Mouse (Mus musculus) testis, postnatal 10 days (tissue): ENCODE data around the gene Chfr.
A peak's percentile ranks its signal among the peaks of the same experiment; 100 is the strongest.

Experiments
- DNase-seq: peaks from one replicate; pipeline ENCODE4 v3.0.0; 2021; ENCODE audit warnings: low spot score

Chfr gene

DNA sequence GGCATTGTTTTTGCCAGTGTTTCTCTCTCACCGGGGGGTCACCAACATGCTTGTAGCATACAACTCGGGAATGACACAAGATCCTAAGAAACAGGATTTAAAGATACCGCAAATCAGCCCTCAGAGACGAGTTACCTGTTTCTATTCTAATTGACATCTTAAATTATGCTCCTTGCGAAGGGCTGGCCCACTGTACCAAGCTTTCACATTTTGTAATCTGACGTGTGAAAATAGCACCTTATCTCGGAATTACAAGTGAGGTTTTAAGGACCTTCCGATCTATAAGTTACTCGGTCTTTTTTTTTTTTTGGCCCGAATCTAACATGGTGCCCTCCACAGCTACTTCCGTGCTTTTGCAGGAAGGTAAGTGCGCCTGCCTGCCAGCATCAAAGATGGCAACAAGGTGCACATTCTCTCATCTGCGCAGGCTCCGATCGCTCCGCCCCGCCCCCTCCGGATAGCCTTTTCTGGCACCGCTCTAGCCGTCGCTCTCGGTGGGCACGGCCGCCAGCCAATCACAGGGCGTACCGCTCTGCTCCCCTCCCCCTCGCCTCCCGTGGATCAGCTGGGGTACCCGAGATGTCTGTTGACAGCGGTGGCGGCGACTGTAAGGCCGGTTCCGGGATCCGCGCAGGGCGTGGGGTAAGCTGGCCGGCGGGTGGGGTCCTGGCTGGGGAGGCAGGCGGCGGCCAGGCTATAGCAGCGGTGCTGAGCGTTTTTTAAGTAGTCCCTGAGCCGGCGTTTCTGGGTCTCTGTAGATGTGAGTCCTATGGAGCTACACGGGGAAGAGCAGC is at the start of gene Chfr:
TSS of gene Chfr (plus strand) at position 550 of the 794 bp plus-strand sequence.
- peak; percentile 99 for DNase-seq

DNA sequence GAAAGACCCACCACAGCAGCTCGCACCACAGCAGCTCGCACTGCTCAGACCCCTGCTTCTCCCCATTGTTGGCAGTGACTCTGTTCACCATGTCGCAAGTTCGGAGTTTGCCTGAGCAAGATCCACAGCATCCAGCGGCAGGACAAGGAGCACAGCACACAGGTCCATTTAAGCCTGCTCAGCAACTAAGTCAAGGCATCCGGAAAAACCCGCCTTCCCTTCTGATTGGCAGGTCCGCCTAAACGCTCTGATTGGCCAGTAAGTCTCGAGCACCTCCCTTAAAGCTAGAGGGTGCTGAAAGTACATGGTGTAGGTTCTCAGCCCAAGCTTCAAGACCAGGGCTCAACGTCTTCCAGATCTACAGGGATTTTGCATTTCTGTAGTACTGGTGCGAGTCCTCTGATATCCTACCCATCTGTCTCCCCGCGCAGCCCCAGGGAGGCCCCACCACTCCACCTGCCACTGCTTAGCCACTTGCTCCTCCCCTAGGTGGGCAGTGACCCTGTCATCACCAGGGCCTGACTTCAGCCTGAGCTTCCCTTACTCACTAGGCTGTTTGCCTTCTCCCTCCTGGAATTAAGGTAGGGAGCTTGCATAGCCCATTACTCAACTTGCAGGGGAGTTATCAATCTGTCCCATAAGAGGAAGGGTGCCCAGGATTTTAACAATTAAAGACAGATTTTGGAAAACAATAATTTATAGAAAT is 49.3 kb upstream of the Chfr start:
- no peak for DNase-seq

DNA sequence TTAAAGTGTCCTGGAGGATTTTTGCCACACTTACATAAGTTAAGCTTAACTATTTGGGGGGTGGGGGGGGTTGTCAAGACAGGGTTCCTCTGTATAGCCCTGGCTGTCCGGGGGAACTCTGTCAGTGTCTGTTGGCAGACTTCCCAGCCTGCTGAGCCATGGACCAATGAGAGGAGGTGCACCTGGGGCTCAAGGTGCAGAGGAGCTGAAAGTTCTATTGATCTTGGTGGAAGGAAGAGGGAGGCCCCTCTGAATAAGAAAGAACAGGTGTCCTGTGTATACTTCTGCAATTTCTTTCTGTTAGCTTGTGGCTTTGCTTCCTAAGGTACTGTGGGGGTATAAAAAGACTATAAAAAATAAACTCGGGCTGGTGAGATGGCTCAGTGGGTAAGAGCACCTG is 44.1 kb upstream of the Chfr start:
- no peak for DNase-seq

DNA sequence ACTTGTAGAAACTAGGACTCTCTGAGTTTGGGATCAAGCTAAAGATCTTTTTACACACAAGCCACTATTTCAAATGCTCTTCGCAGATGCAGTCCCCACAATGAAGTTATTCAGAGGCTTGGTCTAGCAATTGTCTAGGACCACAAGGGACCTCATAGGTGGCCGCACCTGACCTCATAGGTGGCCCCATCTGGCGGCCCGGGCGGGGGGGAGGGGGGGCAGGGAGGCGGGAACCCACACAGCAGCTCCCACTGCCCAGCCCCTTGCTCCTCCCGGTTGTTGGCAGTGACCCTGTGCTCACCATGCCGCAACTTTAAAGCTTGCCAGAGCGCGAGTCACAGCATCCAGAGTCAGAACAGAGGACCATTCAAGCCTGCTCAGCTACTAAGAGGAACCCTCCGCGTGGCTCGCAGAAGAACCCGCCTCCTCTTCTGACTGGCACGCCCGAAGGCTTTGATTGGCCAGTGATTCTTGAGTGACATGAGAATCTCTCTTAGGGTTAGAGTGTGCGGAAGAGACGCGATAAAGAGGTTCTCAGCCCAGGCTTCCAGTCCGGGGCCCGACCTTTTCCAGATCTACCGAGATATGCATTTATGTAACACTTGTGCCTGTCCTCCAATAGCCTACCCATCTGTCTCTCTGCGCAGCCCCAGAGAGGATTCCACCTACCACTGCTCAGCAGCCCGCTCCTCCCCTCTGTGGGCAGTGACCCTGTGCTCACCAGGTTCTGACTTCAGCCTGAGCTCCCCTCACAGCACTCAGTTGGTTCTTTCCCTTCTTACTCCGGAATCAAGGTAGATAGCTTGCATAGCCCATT is 41.4 kb upstream of the Chfr start, which contains the start of gene Gm35315:
TSS of gene Gm35315 (minus strand) at position 391 of the 817 bp plus-strand sequence.
- peak; percentile 79 for DNase-seq

DNA sequence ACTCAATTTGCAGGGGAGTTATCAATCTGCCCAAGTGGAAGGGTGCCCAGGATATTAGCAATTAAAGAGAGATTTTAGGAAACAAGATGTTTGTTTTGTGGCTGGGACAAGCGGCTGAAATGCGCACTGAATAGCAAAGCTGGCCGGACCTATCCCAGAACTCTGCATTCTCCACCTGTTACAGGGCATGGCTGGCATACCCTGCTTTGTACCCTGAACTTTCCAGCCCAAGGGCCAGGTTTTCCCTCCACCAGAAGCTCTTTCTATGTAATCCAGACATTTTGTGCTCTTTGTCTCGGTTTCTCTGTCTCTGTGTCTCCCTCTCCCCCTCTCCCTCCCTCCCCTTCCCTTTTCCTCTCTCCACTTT is 40.8 kb upstream of the Chfr start:
- no peak for DNase-seq

DNA sequence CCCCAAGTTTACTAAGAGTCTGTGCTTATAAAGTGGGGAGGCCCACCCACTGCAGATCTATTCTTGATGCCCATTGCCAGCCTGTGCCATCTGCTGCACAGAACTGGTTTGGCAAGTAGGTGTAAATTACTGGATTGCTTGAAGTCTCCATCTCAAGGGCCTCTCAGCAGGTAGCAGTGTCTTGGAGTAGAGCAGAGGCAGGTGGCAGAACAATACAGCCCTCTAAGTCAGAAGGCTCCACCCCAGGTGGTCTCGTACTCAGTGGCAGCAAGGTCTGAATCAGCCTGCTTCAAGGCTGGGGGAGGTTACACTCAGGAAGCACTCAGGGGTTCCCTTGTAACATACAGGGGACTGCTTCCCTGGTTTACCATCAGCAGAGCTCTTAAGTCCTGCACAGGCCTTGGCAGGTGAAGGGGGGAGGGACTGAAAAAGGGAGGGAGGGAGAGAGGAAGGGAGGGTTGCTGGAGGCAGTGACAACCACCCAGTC is 36.6 kb upstream of the Chfr start:
- no peak for DNase-seq

DNA sequence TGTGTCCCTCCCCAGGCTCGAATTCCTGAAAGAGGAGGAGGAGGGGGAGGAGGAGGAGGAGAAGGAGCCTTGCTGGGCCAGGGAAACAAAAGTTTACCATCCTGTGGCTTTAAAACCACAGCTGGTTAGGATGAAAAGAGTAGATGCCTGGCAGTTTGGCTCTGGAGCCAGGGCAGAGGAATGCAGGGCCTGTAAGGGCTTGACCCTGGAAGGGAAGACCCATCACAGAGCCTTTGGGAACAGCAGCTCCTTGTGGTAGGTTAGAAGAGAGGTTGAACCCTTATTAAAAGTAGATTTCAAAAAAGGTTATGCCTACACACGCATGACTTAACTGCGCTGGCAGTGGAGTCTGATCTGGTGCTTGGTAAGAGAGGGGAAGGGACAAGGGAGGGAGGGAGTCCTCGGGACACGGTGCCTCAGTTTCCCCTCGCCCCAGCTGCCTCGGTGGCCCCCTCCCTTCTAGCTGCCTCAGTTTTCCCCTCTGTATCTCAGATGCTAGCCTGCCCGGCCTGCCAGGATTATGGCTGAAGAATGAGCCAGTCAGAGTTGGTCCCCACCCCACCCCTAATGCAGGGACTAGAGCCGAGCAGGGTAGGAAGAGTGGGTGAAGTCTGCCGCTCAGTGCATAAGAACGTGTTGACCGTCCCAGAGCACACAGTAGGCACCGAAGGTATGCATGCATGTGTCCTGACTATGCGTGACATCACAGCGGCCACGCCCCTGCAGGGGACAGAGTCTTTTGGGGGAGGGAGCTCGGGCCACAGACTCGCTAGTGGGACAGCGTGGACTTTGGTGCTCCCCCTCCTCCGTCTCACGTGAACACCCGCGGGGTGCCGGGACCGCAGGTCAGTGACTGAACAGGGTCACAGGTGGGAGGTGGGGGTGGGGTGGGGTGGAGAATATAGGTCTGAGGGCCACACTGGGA is 35.7 kb upstream of the Chfr start, which contains the start of gene Plcxd1:
TSS of gene Plcxd1 (plus strand) at position 314 of the 925 bp plus-strand sequence.
- DNase-seq, result peak; percentile 54

DNA sequence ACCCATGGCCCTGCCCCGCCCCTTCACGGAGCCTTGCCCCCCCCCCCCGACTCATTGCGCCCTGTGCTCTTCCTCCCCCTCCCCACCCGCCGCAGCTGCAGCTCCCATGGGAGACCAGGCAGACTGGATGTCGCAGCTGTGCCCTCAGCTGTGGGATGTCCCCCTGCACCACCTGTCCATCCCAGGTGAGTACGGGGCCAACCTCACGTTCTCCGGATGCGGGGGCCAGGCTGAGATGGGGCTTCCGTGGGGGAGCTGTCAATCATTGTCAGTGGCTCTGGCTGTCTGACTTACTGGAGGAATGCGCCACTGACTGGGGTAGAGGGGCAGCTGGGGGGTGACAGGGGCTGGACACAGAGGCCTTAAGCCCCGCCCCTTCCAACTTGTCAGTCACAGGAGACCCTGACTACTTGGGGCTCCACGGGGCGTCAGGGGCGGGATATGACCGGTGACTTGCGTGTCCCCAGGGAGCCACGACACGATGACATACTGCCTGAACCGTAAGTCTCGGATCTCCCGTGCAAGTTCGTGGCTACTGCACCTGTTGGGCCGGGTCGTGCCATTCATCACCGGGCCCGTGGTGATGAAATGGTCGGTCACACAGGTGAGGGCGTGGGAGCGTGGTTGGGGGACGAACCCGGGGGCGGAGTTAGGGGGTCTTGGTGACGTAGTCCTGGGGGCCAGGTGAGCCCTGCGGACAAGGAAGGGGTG is 34.6 kb upstream of the Chfr start:
- peak; percentile 64 for DNase-seq

DNA sequence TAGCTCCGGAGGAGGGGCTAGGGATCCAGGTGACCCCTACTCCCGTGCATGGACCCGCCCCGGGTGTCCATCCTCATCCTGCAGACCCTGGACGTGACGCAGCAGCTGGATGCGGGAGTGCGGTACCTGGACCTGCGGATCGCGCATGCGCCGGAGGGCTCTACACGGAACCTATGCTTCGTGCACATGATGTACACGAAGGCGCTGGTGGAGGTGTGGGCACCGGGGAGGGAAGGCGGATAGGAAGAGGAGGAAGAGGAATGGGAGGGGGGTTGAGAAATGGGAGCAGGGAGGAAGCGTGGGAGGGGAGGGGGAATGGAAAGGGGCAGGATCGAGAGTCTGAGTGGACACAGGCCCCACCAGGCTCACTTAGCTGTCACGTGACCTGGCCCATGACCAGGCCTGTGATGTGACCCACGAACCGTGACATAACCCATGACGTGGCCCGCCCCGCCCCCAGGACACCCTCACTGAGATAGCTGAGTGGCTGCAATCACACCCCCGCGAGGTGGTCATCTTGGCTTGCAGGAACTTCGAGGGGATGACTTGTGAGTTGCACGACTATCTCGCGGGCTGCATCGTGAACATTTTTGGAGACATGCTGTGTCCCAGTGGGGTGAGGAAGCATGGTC is 33.8 kb upstream of the Chfr start:
- peak; percentile 76 for DNase-seq

DNA sequence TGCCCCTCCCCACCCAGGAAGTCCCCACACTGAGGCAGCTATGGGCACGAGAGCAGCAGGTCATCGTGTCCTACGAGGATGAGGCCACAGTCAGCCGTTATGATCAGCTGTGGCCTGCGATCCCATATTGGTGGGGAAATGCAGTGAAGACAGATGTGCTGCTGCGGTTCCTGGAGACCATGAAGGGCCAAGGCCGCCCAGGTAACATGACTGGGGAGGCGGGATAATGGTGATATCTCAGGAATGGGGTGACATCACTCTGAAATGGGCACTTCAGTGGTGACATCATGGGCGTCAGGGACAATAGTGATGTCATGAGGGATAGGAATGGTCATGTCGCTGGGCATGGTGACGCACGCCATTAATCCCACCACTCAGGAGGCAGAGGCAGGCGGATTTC is 33.2 kb upstream of the Chfr start:
- DNase-seq, result no peak

DNA sequence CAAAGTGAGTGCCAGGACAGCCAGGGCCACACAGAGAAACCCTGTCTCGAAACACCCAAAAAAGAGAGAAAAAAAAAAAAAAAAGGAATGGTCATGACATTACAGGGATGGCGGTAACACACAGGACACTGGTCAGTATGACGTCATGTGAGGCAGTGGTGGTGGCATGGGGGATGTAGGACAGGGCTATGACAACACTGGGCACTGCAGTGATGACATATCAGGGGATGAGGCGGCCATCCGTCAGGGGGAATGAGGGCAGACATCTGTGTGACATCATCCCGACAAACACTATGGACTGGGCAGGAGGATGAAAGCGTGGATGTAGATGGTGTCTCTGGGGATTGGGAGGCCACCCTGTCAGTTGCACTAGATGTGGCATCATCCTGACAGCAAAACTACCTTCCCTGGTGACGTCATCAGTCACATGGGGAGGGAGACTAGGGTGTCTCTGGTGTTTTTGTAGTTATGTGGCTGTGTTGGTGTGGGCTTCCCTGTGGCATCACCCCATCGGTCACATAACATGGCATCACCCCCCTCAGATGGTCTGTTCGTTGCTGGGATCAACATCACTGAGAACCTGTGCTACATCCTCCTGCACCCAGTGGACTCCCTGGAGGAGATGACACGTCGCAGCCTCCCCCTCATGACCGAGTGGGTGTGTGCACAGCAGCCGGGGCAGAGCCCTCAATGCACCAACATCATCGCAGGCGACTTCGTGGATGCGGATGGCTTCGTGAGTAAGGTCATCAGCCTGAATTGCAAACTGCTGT is 32.6 kb upstream of the Chfr start:
- DNase-seq, result no peak

DNA sequence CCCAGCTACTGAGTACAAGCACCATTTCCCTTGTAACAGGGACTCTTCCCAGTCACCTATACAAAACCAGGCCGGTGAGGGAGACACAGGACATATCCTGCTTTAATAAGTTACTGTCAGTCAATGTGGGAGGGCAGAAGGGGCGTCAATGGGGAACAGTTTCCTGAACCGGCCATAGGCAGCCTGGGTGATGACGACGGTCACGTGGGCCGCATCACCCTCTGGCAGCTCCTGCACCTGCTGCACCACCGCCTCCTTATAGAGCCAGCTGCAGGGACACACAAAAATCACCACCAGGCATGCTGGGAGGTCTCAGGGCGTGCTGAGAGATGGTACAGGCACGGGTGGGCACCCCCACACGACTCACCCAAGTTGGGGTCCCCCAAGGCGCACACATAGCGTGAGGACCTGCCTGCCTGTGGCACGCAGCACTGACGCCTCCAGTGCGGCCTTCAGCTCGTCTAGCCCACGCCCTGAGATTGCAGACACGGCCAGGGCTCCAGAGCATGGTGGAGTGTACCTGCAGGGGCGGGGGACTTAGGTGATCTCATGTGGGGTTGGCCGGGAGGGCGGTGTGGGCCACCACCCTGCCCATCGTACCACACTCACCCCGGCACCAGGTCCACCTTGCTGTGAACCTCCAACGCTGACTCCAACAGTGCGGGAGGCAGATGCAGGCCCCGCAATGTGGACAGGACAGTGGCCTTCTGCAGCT is 31.6 kb upstream of the Chfr start:
- no peak for DNase-seq

DNA sequence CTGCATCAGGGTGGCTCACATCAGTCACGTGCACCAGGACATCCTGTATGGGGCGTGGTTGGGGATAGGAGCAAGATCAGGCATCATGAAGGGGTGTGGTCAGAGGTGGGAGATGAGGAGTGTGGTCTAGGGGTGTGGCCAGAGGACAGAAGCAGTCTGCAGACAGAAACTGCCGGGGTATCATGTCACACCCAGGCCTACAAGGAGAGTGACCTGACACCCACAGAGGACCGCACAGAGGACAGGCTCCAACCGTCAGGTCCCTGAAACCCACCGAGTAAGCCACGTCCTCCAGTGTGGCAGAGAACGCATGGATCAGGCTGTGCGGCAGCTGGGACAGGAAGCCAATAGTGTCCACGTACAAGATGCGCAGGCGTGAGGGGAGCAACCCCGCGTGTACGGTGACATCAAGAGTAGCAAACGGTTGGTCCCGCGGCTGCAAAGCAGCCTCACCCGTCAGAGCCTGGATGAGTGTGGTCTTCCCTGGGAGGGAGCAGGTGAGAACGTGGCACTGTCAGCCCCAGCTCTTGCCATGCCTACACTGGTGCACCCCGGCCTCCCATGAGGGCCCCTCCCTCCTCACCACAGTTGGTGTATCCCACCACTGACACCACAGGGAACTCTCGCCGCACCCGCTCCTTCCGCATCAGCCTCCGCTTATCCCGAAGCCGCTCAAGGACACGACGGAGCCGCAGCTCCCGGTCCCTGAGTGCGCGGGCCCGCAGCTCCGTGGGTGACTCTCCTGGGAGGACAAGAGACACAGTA is 30.8 kb upstream of the Chfr start:
- DNase-seq, result peak; percentile 47

DNA sequence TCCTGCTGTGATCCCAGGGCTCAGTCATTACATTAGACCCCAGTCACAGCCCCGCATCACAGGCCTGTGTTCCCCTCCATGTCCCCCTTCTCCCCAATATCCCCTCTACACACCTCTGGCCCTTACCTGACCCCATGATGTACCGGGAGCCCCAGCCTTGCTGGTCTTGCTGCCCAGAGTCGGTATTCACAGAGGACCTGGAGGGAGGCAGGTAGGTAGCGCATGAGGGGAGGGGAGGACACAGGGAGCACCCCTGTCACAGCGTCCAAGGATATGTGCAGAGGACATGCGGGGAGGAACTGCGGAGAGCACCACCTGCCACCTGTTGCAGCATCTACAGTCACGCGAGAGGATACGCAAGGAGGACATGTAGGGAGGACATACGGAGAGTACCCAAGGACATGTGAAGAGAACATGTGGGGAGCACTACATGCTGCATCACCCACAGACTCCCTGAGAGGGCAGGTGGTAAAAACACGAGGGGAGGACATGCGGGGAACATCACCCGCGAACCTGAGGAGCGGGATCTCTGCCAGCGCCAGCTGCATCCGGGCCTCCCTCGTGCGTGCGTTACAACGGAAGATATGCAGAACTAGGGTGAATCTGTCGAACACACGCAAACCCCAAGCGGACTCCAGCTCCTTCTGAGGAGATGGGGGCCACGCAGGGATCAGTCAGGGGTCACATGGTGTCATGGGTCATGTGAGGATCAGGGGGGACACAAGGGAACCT is 29.3 kb upstream of the Chfr start:
- DNase-seq, result peak; percentile 45

DNA sequence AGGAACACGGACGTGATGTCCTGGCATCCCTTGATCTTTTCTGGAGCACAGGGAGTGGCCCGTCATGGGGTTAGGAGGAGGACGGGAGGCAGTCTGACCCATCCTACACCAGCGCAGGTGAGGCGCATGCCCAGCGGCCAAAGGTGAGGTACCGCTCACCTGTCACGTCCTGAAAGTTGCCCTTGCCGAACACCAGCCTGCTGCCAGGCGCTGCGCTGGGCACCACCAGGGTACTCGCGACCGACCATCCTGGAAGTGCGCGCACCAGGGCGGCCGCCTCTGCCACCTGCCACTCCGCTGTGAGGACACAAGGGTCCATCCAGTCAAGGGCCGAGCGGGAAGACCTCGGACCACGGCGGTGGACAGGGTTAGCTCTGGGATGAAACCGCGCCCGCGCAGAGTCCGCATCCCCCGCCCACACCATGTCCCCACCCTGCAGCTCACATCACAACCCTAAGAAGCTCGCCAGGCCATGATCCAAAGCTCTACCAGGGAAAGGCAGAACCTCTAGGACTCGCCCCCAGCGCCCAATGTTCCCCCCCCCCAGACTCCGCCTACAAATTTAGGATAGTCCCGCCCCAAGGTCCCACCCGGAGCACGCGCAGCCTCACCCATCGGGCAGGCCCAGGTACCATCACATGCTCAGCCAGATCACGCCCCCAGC is 28.6 kb upstream of the Chfr start:
- DNase-seq, result peak; percentile 73

DNA sequence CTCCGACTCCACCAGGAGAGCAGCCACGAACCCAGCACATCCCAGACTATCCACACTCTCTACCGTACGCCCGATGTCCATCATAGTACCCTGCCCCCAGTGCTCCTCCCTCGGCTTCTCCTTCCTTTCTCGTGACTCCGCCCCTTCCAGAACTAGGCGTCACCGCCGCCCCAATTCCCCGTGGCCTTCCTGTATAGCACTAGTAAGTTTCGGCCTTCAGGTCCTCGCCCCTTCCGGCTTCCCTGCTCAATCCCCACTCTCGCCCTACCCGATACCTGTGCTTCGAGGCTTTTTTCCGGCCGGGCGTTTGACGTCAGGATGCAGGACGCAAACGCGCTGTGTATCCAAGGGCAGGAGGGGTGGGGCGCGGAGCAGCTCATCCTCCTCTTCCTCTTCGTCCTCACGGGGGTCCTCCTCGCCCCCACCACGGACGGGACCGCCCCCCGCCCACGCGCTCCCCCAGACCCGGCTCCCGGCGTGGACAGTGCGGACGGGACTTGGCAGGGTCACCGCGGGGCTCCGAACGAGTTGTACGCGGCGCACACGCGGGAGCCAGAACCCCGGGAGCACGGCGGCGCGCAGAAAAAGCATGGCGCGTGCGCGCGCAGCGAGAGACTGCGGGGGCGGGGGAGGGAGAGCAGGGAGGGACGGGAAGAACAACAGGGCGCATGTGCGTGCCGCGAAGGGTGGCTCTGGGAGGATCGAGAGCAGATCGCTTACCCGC is 27.9 kb upstream of the Chfr start, which contains the start of gene Gtpbp6:
TSS of gene Gtpbp6 (minus strand) at position 617 of the 724 bp plus-strand sequence.
- DNase-seq, result peak; percentile 97
